Mouse (Mus musculus): ENCODE data around the gene Ccdc163. TPM values are rescaled to one million over a fixed set of nuclear protein-coding genes. Genes with fewer than 3 reads are reported as not detected.

The Ccdc163 gene
- polyA plus RNA-seq (2012; ENCODE audit: low replicate concordance) = 1.2 and 5.7 TPM in 2 replicates

GRCm38 (mm10) chr4:116708201-116708764, at the start of gene Ccdc163, which contains the start of gene Mmachc:
Gene Ccdc163, plus strand, starts transcription at chr4:116708509.
Gene Mmachc, minus strand, starts transcription at chr4:116708406.

GRCm38 (mm10) chr4:116685402-116686061, 22.8 kb upstream of the Ccdc163 start, which contains the start of gene Prdx1:
Gene Prdx1, plus strand, starts transcription at chr4:116685544.

DNA sequence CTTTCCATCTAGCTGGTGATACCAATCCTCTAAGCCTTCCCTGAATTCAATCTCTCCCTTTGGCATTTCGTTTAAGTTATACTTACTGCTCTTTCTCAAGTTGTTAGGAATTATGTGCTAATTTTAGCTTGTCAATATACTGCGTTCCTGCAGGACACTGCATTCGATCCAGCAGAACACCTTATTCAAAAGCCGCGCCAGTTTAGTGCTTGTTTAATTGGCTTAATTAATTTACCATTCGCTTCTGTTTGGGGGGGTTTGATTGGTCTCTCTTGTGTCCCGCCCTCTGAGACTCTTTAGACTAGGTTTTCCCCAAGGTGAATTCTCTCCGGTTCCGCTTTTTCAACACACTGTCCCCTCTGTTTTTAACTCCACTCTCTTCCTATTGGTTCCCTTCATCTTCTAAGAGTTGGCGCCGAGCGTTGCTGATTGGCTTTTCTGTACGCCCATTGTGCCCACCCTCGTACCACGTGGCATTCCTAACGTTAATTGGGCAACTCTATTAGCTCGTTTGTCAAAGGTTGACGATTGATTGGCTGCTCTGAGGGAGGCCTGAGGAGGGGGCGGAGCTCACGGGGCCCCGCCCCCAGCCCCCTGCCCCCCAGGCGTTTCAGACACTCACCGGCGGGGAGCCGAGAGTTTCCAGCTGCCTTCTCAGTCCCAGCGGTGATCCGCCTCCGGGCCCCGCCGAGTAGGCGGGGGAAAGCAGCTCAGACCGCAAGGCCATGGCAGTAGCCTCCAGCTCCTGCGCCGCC, 12.2 kb downstream of the Ccdc163 start, which contains the start of gene Tesk2:
Gene Tesk2, plus strand, starts transcription at position 606 of the 755 bp plus-strand sequence.

Other genes with a start within 250 kb of the Ccdc163 start
- 31.5 and 46.9 TPM in 2 replicates for gene Mast2, start 244.3 kb upstream of the Ccdc163 start, polyA plus RNA-seq (2012; ENCODE audit: low replicate concordance)
- 1.3 and 2.6 TPM in 2 replicates for gene Ipp, start 201.0 kb upstream of the Ccdc163 start, polyA plus RNA-seq (2012; ENCODE audit: low replicate concordance)
- gene Tmem69, start 152.6 kb upstream of the Ccdc163 start, polyA plus RNA-seq (2012; ENCODE audit: low replicate concordance) = 0.73 and 3.1 TPM in 2 replicates
- gene Gpbp1l1, start 150.9 kb upstream of the Ccdc163 start, polyA plus RNA-seq (2012; ENCODE audit: low replicate concordance) = 32.1 and 56.5 TPM in 2 replicates
- gene Ccdc17, start 111.9 kb upstream of the Ccdc163 start, polyA plus RNA-seq (2012; ENCODE audit: low replicate concordance) = 5.2 and 5.3 TPM in 2 replicates
- 0.47 and 15.0 TPM in 2 replicates for gene Nasp, start 80.6 kb upstream of the Ccdc163 start, polyA plus RNA-seq (2012; ENCODE audit: low replicate concordance)
- gene Akr1a1, start 56.8 kb upstream of the Ccdc163 start, polyA plus RNA-seq (2012; ENCODE audit: low replicate concordance) = 114 and 200 TPM in 2 replicates
- gene Prdx1, start 23.0 kb upstream of the Ccdc163 start, polyA plus RNA-seq (2012; ENCODE audit: low replicate concordance) = 2.7 and 20.5 TPM in 2 replicates
- 0.35 and 1.0 TPM in 2 replicates for gene Mmachc, start 103 bp upstream of the Ccdc163 start, polyA plus RNA-seq (2012; ENCODE audit: low replicate concordance)
- gene Tesk2, start 12.4 kb downstream of the Ccdc163 start, polyA plus RNA-seq (2012; ENCODE audit: low replicate concordance) = 3.9 and 9.9 TPM in 2 replicates
- 2.3 and 5.9 TPM in 2 replicates for gene Toe1, start 99.1 kb downstream of the Ccdc163 start, polyA plus RNA-seq (2012; ENCODE audit: low replicate concordance)
- gene Mutyh, start 99.2 kb downstream of the Ccdc163 start, polyA plus RNA-seq (2012; ENCODE audit: low replicate concordance) = 13.7 and 19.9 TPM in 2 replicates
- 0.28 and 0.30 TPM in 2 replicates for gene Hpdl, start 113.2 kb downstream of the Ccdc163 start, polyA plus RNA-seq (2012; ENCODE audit: low replicate concordance)
- 0.03 and 0.09 TPM in 2 replicates for gene Zswim5, start 168.9 kb downstream of the Ccdc163 start, polyA plus RNA-seq (2012; ENCODE audit: low replicate concordance)

All from hematopoietic multipotent progenitor cell, adult 10-12 weeks (in vitro differentiated cells).